Mouse (Mus musculus) C2C12 (cell line): ENCODE data around the gene Vmn2r83. TPM values are rescaled to one million over a fixed set of nuclear protein-coding genes. Genes with fewer than 3 reads are reported as not detected.

Experiments used
- H3K27me3 ChIP-seq: one replicate; pipeline ENCODE4 v1.6.1; 2011; ENCODE audit not compliant: control insufficient read depth, insufficient read depth, insufficient read length
- H3K36me3 ChIP-seq: one replicate; pipeline ENCODE4 v1.6.1; 2011; ENCODE audit not compliant: control insufficient read depth, insufficient read depth
- H3K4me3 ChIP-seq: one replicate; pipeline ENCODE4 v1.5.1; 2011; ENCODE audit warnings: mild to moderate bottlenecking, control low read depth; ENCODE audit not compliant: poor library complexity, insufficient read depth, severe bottlenecking
- H3K79me2 ChIP-seq: one replicate; pipeline ENCODE4 v1.6.1; 2011; ENCODE audit not compliant: control insufficient read depth, insufficient read depth
- H3K79me3 ChIP-seq: one replicate; pipeline ENCODE4 v1.6.1; 2011; ENCODE audit warnings: low read depth, control low read depth
- H3ac ChIP-seq: one replicate; pipeline ENCODE3; 2011; ENCODE audit warnings: low read depth; ENCODE audit not compliant: control insufficient read depth, insufficient read length
- CEBPB ChIP-seq: IDR thresholded peaks from one replicate; pipeline ENCODE4 v1.6.1; 2011; ENCODE audit warnings: low read depth, mild to moderate bottlenecking, control low read depth, moderate library complexity
- CTCF ChIP-seq: IDR thresholded peaks from one replicate; pipeline ENCODE4 v1.5.1; 2011; ENCODE audit not compliant: control insufficient read depth, insufficient read depth, insufficient read length
- FOSL1 ChIP-seq: IDR thresholded peaks from one replicate; pipeline ENCODE4 v1.8.0; 2011; ENCODE audit warnings: mild to moderate bottlenecking, low read length; ENCODE audit not compliant: poor library complexity, insufficient read depth, severe bottlenecking
- MAX ChIP-seq: IDR thresholded peaks from one replicate; pipeline ENCODE4 v1.6.1; 2011; ENCODE audit warnings: mild to moderate bottlenecking, control low read depth
- MYOD1 ChIP-seq: IDR thresholded peaks from one replicate; pipeline ENCODE4 v1.6.1; 2011; ENCODE audit warnings: low read depth; ENCODE audit not compliant: control insufficient read depth, insufficient read length
- MYOG ChIP-seq: IDR thresholded peaks from one replicate; pipeline ENCODE4 v1.6.1; 2011; ENCODE audit not compliant: control insufficient read depth, insufficient read length; ENCODE audit errors: extremely low read depth
- USF1 ChIP-seq: IDR thresholded peaks from one replicate; pipeline ENCODE4 v1.6.1; 2011; ENCODE audit warnings: low read depth, mild to moderate bottlenecking, control low read depth, moderate library complexity
- polyA plus RNA-seq: library from polyadenylated mRNA; unstranded; fragments of >200 nt; fragmentation: generic; extraction: Trizol; gene quantifications from one replicate; pipeline ENCODE4 v1.2.1, GENCODE M21; 2012; ENCODE audit warnings: missing spikeins

The Vmn2r83 gene
- polyA plus RNA-seq, 1 experiment = not detected

GRCm38 (mm10) chr10:79530241-79530640 is 61.7 kb downstream of the Vmn2r83 start:
- H3K4me3 ChIP-seq = no peak overlapping the region
- H3ac ChIP-seq = no peak overlapping the region

GRCm38 (mm10) chr10:79530721-79531120 is 62.2 kb downstream of the Vmn2r83 start:
- H3K79me2 ChIP-seq = peaks cover 66% of the 10 kb centered on the region
- TF ChIP-seq MAX = no peak
- no peak for TF ChIP-seq CEBPB
- TF ChIP-seq USF1 = no peak
- no peak for TF ChIP-seq FOSL1
- H3ac ChIP-seq = no peak overlapping the region
- no peaks in the 10 kb centered on the region for H3K27me3 ChIP-seq
- H3K36me3 ChIP-seq = peaks cover 59% of the 10 kb centered on the region
- H3K79me3 ChIP-seq = peaks cover 43% of the 10 kb centered on the region
- no peak overlapping the region for H3K4me3 ChIP-seq

More at GRCm38 (mm10) chr10:79530241-79530640, 61.7 kb downstream of the Vmn2r83 start:
- TF ChIP-seq CEBPB (no peak), FOSL1 (no peak), MAX (no peak), USF1 (no peak), MYOG (no peak), CTCF (no peak)
- H3K79me2 ChIP-seq = peaks cover 66% of the 10 kb centered on the region
- H3K79me3 ChIP-seq = peaks cover 43% of the 10 kb centered on the region
- no peaks in the 10 kb centered on the region for H3K27me3 ChIP-seq
- peaks cover 64% of the 10 kb centered on the region for H3K36me3 ChIP-seq

GRCm38 (mm10) chr10:79531593-79531992 is 63.1 kb downstream of the Vmn2r83 start:
- no peak overlapping the region for H3ac ChIP-seq
- no peak for TF ChIP-seq MYOG
- TF ChIP-seq CEBPB = no peak
- TF ChIP-seq USF1 = no peak
- TF ChIP-seq MYOD1 = no peak
- TF ChIP-seq CTCF = no peak
- no peak for TF ChIP-seq MAX
- no peak for TF ChIP-seq FOSL1
- H3K79me2 ChIP-seq = peaks cover 65% of the 10 kb centered on the region
- H3K4me3 ChIP-seq = no peak overlapping the region
- peaks cover 50% of the 10 kb centered on the region for H3K36me3 ChIP-seq
- peaks cover 43% of the 10 kb centered on the region for H3K79me3 ChIP-seq
- H3K27me3 ChIP-seq = no peaks in the 10 kb centered on the region

GRCm38 (mm10) chr10:79532678-79533077 is 64.1 kb downstream of the Vmn2r83 start:
- Histone ChIP-seq H3K27me3 (no peaks in the 10 kb centered on the region), H3ac (peak overlapping the region; percentile 58)
- no peak for TF ChIP-seq CEBPB
- TF ChIP-seq FOSL1 = no peak
- TF ChIP-seq MYOD1 = no peak
- TF ChIP-seq MYOG = no peak

GRCm38 (mm10) chr10:79533126-79533911 is 64.8 kb downstream of the Vmn2r83 start, which contains the start of gene Plpp2:
Plpp2 (minus strand) TSS chr10:79533796.
- Histone ChIP-seq H3K36me3 (peaks cover 40% of the 10 kb centered on the region), H3K79me2 (peaks cover 48% of the 10 kb centered on the region), H3K4me3 (peak within 1 kb of the TSS; percentile 65), H3ac (peak within 1 kb of the TSS; percentile 82), H3K79me3 (peaks cover 43% of the 10 kb centered on the region), H3K27me3 (no peaks in the 10 kb centered on the region)
- TF ChIP-seq MYOD1 (no peak), CEBPB (no peak), CTCF (peak; percentile 78), USF1 (no peak), MAX (peak; percentile 71), FOSL1 (no peak), MYOG (no peak)

More at GRCm38 (mm10) chr10:79532678-79533077, 64.1 kb downstream of the Vmn2r83 start:
- Histone ChIP-seq H3K79me2 (peaks cover 54% of the 10 kb centered on the region), H3K79me3 (peaks cover 43% of the 10 kb centered on the region), H3K4me3 (peak overlapping the region; percentile 65), H3K36me3 (peaks cover 40% of the 10 kb centered on the region)

GRCm38 (mm10) chr10:79534426-79534825 is 65.9 kb downstream of the Vmn2r83 start:
- no peaks in the 10 kb centered on the region for H3K27me3 ChIP-seq
- no peak overlapping the region for H3K4me3 ChIP-seq
- peaks cover 37% of the 10 kb centered on the region for H3K79me2 ChIP-seq
- TF ChIP-seq MYOG (no peak), MYOD1 (no peak), CTCF (no peak), USF1 (no peak), FOSL1 (no peak), MAX (no peak), CEBPB (no peak)
- peaks cover 39% of the 10 kb centered on the region for H3K36me3 ChIP-seq
- peaks cover 33% of the 10 kb centered on the region for H3K79me3 ChIP-seq
- no peak overlapping the region for H3ac ChIP-seq
